Mouse (Mus musculus) gastrocnemius, adult 18-20 months (tissue): ENCODE results near the gene Mmp14. TPM values are rescaled to one million over a fixed set of nuclear protein-coding genes. Genes with fewer than 3 reads are reported as not detected.

ENCODE experiments used
- DNase-seq: peaks from one replicate; pipeline ENCODE4 v3.0.0; 2021; ENCODE audit warnings: low spot score
- total RNA-seq, 2 experiments: library from RNA; stranded (reverse); gene quantifications; 2 replicates each; pipeline ENCODE4 v1.2.3; 2021

The Mmp14 gene
- total RNA-seq, 2 experiments from 2014 or later, result 7.3 to 10.6 TPM

GRCm38 (mm10) chr14:54412629-54413170 is 18.7 kb upstream of the Mmp14 start:
- DNase-seq, result peak; percentile 61

GRCm38 (mm10) chr14:54413877-54414700 is 17.3 kb upstream of the Mmp14 start:
- no peak for DNase-seq

GRCm38 (mm10) chr14:54415241-54416020 is 16.0 kb upstream of the Mmp14 start:
- DNase-seq, result no peak

GRCm38 (mm10) chr14:54416229-54416775 is 15.1 kb upstream of the Mmp14 start:
- no peak for DNase-seq

- DNase-seq, result no peak
These were observed 14.6 kb upstream of the Mmp14 start for GRCm38 (mm10) chr14:54416830-54417229.

- DNase-seq, result no peak
These were observed 13.8 kb upstream of the Mmp14 start, which contains the start of gene Slc7a7 for GRCm38 (mm10) chr14:54417623-54418081. Slc7a7 (minus strand) TSS chr14:54417780.

GRCm38 (mm10) chr14:54421014-54421413 is 10.4 kb upstream of the Mmp14 start:
- no peak for DNase-seq

GRCm38 (mm10) chr14:54423406-54423805 is 8.0 kb upstream of the Mmp14 start:
- DNase-seq, result no peak

GRCm38 (mm10) chr14:54424634-54425033 is 6.8 kb upstream of the Mmp14 start:
- no peak for DNase-seq

- no peak for DNase-seq
These were observed 5.9 kb upstream of the Mmp14 start for GRCm38 (mm10) chr14:54425540-54425939.

- no peak for DNase-seq
These were observed 5.3 kb upstream of the Mmp14 start for GRCm38 (mm10) chr14:54426003-54426688.

GRCm38 (mm10) chr14:54426689-54427398 is 4.6 kb upstream of the Mmp14 start, which contains the start of gene Mrpl52:
Mrpl52 (plus strand) TSS chr14:54426909.
- peak; percentile 92 for DNase-seq

- no peak for DNase-seq
These were observed 3.7 kb upstream of the Mmp14 start for GRCm38 (mm10) chr14:54427696-54428095.

GRCm38 (mm10) chr14:54428421-54428820 is 3.0 kb upstream of the Mmp14 start:
- no peak for DNase-seq

GRCm38 (mm10) chr14:54429332-54430093 is 1.9 kb upstream of the Mmp14 start:
- no peak for DNase-seq

GRCm38 (mm10) chr14:54430406-54431145 is 836 bp upstream of the Mmp14 start:
- no peak for DNase-seq

- no peak for DNase-seq
These were observed 845 bp downstream of the Mmp14 start for GRCm38 (mm10) chr14:54432078-54432836.
